Mouse (Mus musculus): ENCODE measurements around the gene Erg28. TPM values are rescaled to one million over a fixed set of nuclear protein-coding genes. Genes with fewer than 3 reads are reported as not detected.

The Erg28 gene
- 40.8 TPM for polyA plus RNA-seq (2014; fragmentation: Illumina TruSeq; extraction: RNeasy Lipid Tissue Mini Kit (QIAGEN cat#74804); ENCODE audit: low read depth, low replicate concordance)

DNA sequence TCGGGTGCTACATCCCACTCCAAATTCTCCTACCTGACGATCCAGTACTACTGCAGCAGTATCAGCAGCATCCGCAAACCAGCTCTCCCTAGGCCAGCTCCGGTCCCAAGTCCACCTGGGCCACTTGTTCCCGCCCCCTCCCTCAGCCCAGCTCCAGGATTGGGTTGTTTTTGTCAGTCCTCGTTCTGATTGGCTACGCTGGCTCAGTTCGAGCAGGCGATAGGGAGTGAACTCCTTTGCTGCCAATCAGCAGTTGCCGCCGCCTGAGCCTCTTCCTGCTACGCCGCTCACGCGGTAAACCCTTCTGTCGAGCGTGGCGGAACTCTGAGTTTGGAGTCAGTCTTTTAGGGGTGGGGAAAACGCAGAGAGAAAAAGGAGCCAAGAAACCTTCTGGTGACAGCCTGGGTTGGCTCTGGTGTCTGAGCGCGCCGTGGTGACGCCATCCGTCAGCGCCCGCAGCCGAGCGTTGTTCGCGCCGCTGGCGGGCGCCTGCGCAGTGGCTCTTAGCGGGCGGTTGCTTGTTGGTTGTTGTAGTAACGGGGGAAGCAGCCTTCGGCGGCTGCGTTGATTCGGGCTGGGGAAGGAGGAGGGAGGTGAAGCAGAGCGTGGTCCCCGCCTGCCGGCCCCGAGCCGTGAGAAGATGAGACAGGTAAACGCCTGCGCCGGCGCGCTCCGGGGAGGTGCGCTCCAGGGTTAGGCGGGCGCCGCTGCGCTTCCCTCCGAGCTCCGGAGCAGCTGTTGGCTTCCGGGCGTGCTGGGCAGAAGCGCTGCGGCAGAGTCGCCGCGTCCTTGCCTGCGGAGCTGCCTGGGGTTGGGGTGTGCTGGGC lies at the start of gene Erg28, which contains the start of gene Ttll5:
Gene Erg28 (minus strand): TSS at position 113 of the 827 bp plus-strand sequence.
Gene Ttll5 (plus strand): TSS at position 222 of the 827 bp plus-strand sequence.

Other genes with a start within 250 kb of the Erg28 start
- gene Jdp2, start 225.5 kb downstream of the Erg28 start, polyA plus RNA-seq (2014; fragmentation: Illumina TruSeq; extraction: RNeasy Lipid Tissue Mini Kit (QIAGEN cat#74804); ENCODE audit: low read depth, low replicate concordance): 8.9 TPM
- gene Batf, start 137.9 kb downstream of the Erg28 start, polyA plus RNA-seq (2014; fragmentation: Illumina TruSeq; extraction: RNeasy Lipid Tissue Mini Kit (QIAGEN cat#74804); ENCODE audit: low read depth, low replicate concordance): 1.4 TPM
- gene Flvcr2, start 78.0 kb downstream of the Erg28 start, polyA plus RNA-seq (2014; fragmentation: Illumina TruSeq; extraction: RNeasy Lipid Tissue Mini Kit (QIAGEN cat#74804); ENCODE audit: low read depth, low replicate concordance): 1.8 TPM
- 13.4 TPM for gene Ttll5, start 109 bp upstream of the Erg28 start, polyA plus RNA-seq (2014; fragmentation: Illumina TruSeq; extraction: RNeasy Lipid Tissue Mini Kit (QIAGEN cat#74804); ENCODE audit: low read depth, low replicate concordance)

Data from adipose tissue, adult 10 weeks (tissue).